Mouse (Mus musculus) ES-E14 (cell line): ENCODE measurements around the gene Taar7d. TPM values are rescaled to one million over a fixed set of nuclear protein-coding genes. Genes with fewer than 3 reads are reported as not detected.

Experiments
- DNase-seq: peaks from one replicate; pipeline ENCODE4 v3.0.0-alpha.2; 2013; ENCODE audit warnings: low read depth, low spot score
- H3K27ac ChIP-seq: 2 replicates; pipeline ENCODE4 v1.5.1; 2012; ENCODE audit warnings: low read depth, mild to moderate bottlenecking, low read length, moderate library complexity, mixed read lengths; ENCODE audit not compliant: poor library complexity, insufficient read depth, severe bottlenecking
- H3K36me3 ChIP-seq: 2 replicates; pipeline ENCODE4 v1.6.1; 2012; ENCODE audit warnings: mild to moderate bottlenecking, low read length, moderate library complexity, mixed read lengths; ENCODE audit not compliant: control insufficient read depth, poor library complexity, insufficient read depth, severe bottlenecking
- H3K4me1 ChIP-seq, 2 experiments: fragments of 150-350 bp in 1 of 2; sonication (generic) in 1 of 2; 2 replicates each; pipeline ENCODE4 v1.6.1; 2012; ENCODE audit warnings: low read length in 2 of 2, mild to moderate bottlenecking in 1 of 2, mixed read lengths in 1 of 2; ENCODE audit not compliant: control insufficient read depth in 2 of 2, insufficient read depth in 2 of 2, poor library complexity in 1 of 2
- H3K4me3 ChIP-seq, 2 experiments: fragments of 150-350 bp in 1 of 2; sonication (generic) in 1 of 2; 2 replicates each; pipeline ENCODE4 v1.5.1; 2012; ENCODE audit warnings: low read length in 2 of 2, low read depth in 1 of 2, mild to moderate bottlenecking in 1 of 2, mixed read lengths in 1 of 2; ENCODE audit not compliant: insufficient read depth in 1 of 2, poor library complexity in 1 of 2, severe bottlenecking in 1 of 2
- H3K9ac ChIP-seq: 2 replicates; pipeline ENCODE4 v1.6.1; 2012; ENCODE audit warnings: low read depth, mild to moderate bottlenecking, low read length, mixed read lengths; ENCODE audit not compliant: poor library complexity, insufficient read depth, severe bottlenecking
- H3K9me3 ChIP-seq: fragments of 150-350 bp; sonication (generic); 2 replicates; pipeline ENCODE4 v1.6.1; 2012; ENCODE audit warnings: low read depth, mild to moderate bottlenecking, low read length; ENCODE audit not compliant: control insufficient read depth, insufficient read depth
- CHD2 ChIP-seq: IDR thresholded peaks from 2 replicates; pipeline ENCODE4 v1.6.1; 2014; ENCODE audit warnings: mild to moderate bottlenecking, low read depth, low read length, inconsistent platforms
- HCFC1 ChIP-seq: IDR thresholded peaks from 2 replicates; pipeline ENCODE4 v1.6.1; 2012; ENCODE audit warnings: low read length, inconsistent platforms, borderline replicate concordance; ENCODE audit not compliant: insufficient read depth
- MAFK ChIP-seq: IDR thresholded peaks from 2 replicates; pipeline ENCODE4 v1.6.1; 2014; ENCODE audit warnings: mild to moderate bottlenecking, low read depth, low read length, inconsistent platforms; ENCODE audit not compliant: insufficient read depth
- ZC3H11A ChIP-seq: IDR thresholded peaks from 2 replicates; pipeline ENCODE4 v1.6.1; 2012; ENCODE audit warnings: low read depth, mild to moderate bottlenecking, inconsistent platforms, low read length, borderline replicate concordance
- ZNF384 ChIP-seq: IDR thresholded peaks from 2 replicates; pipeline ENCODE4 v1.6.1; 2012; ENCODE audit warnings: low read depth, low read length, inconsistent platforms
- in situ Hi-C, 2 experiments: fragments of 600-800 bp; cut with MboI; formaldehyde crosslinking; loops; one replicate each; pipeline ENCODE4 v1.15.1; 2025; ENCODE audit warnings: low sequenced_read_pairs in 2 of 2, inconsistent platforms in 1 of 2; ENCODE audit not compliant: unreplicated experiment in 2 of 2
- total RNA-seq: library from RNA; depleted of rRNA; stranded (reverse); fragments of 300-350 nt; gene quantifications from 2 replicates; pipeline ENCODE4 v1.2.3, GENCODE M21; 2012; rRNA removed

The Taar7d gene
- not detected in 2 replicates for total RNA-seq

GRCm38 (mm10) chr10:24026922-24027321 is at the start of gene Taar7d:
Gene Taar7d (plus strand): TSS chr10:24027222.
- DNase-seq: no peak
- in situ Hi-C loops: no loop called here
- Histone ChIP-seq H3K27ac (no peak within 1 kb of the TSS), H3K4me1 (no peaks in the 10 kb centered on the region), H3K4me3 (no peak within 1 kb of the TSS), H3K36me3 (no peaks in the 10 kb centered on the region), H3K9me3 (peaks cover 3% of the 10 kb centered on the region; the same call in 1 of the 2 replicates), H3K9ac (no peak within 1 kb of the TSS)
- TF ChIP-seq ZC3H11A (no peak), MAFK (no peak), CHD2 (no peak), HCFC1 (no peak)

- DNase-seq: peak; percentile 62
- Histone ChIP-seq H3K27ac (no peak overlapping the region), H3K4me3 (no peak overlapping the region), H3K9me3 (no peaks in the 10 kb centered on the region), H3K36me3 (no peaks in the 10 kb centered on the region), H3K4me1 (peaks cover 2 to 4% of the 10 kb centered on the region in 2 experiments), H3K9ac (no peak overlapping the region)
- TF ChIP-seq HCFC1 (no peak), ZNF384 (no peak), MAFK (no peak), ZC3H11A (no peak), CHD2 (no peak)
- in situ Hi-C loops: no loop called here
These were observed 49.1 kb upstream of the Taar7d start for GRCm38 (mm10) chr10:23977958-23978357.

DNA sequence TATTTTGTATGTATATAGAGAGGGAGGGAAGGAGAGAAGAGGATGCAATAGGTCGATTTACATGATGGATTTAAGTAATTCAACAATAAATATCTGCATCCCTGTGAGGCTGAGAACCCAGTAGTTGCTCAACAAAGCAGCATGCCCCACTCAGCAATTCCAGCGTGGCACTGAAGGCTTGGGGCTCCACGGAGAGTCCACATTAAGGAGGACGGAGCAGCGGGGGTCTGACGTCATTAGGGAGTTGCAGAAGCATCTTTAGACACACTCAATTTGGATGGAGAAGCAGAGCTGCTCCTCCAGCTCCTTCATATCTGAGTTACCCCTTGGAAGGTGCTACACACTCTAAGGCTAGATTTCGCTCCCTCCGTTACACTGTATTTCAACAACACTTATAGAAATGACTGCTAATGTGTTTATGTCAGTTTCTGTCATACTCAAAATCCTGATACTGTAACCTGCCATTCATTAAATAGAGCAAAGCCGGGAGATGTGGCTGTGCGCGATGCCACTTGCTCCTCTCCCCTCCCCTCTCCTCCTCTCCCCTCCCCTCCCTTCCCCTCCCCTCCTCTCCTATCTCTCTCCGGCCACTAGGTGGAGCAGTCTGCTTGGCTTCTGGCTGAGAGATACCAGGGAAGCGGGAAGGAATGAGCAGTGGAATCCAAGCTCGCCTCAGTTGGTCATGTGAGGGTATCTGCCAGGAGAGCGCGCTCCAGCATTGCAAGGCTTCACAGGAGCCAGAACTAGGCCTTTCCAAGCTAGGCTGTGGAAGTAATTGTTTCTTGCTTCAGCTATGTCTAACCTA is 47.9 kb upstream of the Taar7d start:
- H3K9ac ChIP-seq: no peak overlapping the region
- H3K4me1 ChIP-seq: peaks cover 2 to 4% of the 10 kb centered on the region in 2 experiments
- peak; percentile 91 for DNase-seq
- H3K36me3 ChIP-seq: no peaks in the 10 kb centered on the region
- H3K9me3 ChIP-seq: no peaks in the 10 kb centered on the region
- in situ Hi-C loops: no loop called here
- peak; percentile 90 for TF ChIP-seq ZC3H11A
- no peak for TF ChIP-seq MAFK
- TF ChIP-seq ZNF384: no peak
- TF ChIP-seq CHD2: no peak
- no peak overlapping the region for H3K4me3 ChIP-seq
- no peak overlapping the region for H3K27ac ChIP-seq

GRCm38 (mm10) chr10:23985546-23985945 is 41.5 kb upstream of the Taar7d start, which contains the start of gene Taar6:
Gene Taar6 (minus strand): TSS chr10:23985646.
- Histone ChIP-seq H3K4me3 (no peak within 1 kb of the TSS), H3K4me1 (no peaks in the 10 kb centered on the region), H3K27ac (no peak within 1 kb of the TSS), H3K9ac (no peak within 1 kb of the TSS), H3K9me3 (no peaks in the 10 kb centered on the region), H3K36me3 (no peaks in the 10 kb centered on the region)
- TF ChIP-seq ZC3H11A: no peak
- TF ChIP-seq CHD2: no peak
- TF ChIP-seq ZNF384: no peak
- no peak for TF ChIP-seq HCFC1
- TF ChIP-seq MAFK: no peak
- no peak for DNase-seq
- in situ Hi-C loops: no loop called here

DNA sequence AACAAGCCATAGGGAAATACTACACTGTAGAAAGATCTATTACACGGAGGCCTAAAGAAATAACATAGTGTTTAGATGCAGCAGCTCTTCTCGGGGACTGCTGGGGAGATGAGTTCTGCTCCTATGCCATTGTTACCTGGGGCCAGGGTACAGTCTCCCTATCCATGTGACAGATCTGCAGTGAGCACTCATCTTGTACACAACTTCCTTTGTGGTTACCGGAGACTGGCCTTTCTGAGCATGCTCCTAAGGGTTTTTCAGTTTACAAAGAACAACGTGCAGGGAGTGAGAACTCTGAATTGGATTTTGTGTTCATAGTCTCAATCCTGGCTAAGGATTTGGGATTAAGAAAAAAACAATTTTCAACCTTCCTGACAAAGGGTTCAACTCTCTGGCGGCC is 40.6 kb upstream of the Taar7d start:
- Histone ChIP-seq H3K9ac (no peak overlapping the region), H3K4me1 (no peaks in the 10 kb centered on the region), H3K27ac (no peak overlapping the region), H3K9me3 (no peaks in the 10 kb centered on the region), H3K4me3 (no peak overlapping the region), H3K36me3 (no peaks in the 10 kb centered on the region)
- in situ Hi-C loops: no loop called here
- DNase-seq: no peak
- no peak for TF ChIP-seq ZNF384
- TF ChIP-seq ZC3H11A: no peak
- no peak for TF ChIP-seq MAFK
- TF ChIP-seq HCFC1: no peak
- TF ChIP-seq CHD2: no peak
